Mouse (Mus musculus): ENCODE results near the gene Dapk3. TPM values are rescaled to one million over a fixed set of nuclear protein-coding genes. Genes with fewer than 3 reads are reported as not detected.

Dapk3 gene
- total RNA-seq (2014; rRNA removed) (56.7 and 88.8 TPM in 2 replicates), polyA plus RNA-seq (2015; fragmentation: Nextera tagmentation; extraction: Ambion mirVana) (59.1 and 60.9 TPM in 2 replicates)

DNA sequence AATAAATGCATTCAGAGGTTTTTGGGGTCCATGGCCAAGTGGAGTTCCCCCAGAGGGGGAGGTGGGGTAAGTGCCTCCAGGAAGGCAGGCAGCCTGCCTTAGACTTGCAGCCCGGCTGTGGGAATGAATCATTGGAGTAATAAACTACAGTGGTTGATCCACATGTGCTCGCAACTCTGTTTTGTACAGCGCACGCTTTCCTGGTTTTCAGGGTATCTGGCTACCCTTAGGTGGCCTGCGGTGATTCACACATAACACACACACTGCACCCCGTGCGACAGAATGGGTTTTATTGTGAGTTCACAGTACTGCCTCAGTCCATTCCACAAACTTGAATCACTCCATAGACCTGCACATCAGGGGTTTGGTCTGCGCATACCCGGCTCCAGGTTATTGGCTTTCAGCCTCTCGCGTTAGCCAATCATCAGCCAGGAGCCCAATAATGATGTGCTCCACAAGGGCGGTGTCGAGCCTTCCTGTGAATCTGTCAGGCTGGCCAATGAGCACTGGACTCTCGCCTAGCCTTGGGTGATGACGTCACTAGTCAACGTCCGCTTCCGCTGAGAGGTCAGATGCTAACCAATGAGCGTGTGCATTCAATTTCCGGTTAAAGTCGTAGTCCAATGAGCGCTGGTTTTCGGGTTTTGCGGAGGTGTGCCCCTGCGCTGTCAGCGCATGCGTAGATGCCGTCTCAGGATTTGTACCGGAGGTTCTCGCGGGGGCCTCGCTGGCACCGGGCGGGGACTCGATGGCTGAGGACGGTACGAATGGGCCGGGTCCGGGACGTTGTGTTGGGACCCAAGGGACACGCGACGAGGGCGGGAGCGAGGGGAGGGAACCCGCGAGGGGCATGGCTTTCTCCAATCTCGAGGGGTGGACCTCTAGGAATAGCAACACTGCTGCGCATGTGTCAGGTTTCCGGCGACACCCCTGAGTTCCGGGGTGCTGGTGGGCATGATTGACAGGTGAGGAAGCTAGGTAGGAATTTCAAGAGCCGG is at the start of gene Dapk3:
Dapk3 (plus strand) TSS at position 670 of the 998 bp plus-strand sequence.
- no peaks in the 10 kb centered on the region for H3K9me3 ChIP-seq (ENCODE audit: low read length)
- H3K4me3 ChIP-seq (ENCODE audit: low read depth, low read length), result peak within 1 kb of the TSS; percentile 56
- peak; percentile 12; the same call in 1 of the 2 replicates for TF ChIP-seq CTCF (IDR thresholded peaks at IDR 0.05)
- DNase-seq (ENCODE audit: low spot score) (peak; percentile 100), ATAC-seq (ENCODE audit: low FRiP score) (peak; percentile 94)
- 5% methylated on average over 53 of the region's 53 CpGs for WGBS
- peak within 1 kb of the TSS; percentile 88 for H3K27ac ChIP-seq (ENCODE audit: low read depth, low read length)
- peak within 1 kb of the TSS; percentile 71 for H3K9ac ChIP-seq (replicated peaks; ENCODE audit: low read length, poor library complexity, severe bottlenecking)
- peaks cover 3% of the 10 kb centered on the region; the same call in 1 of the 2 replicates for H3K4me1 ChIP-seq (ENCODE audit: insufficient read depth, low read length)
- peak within 1 kb of the TSS; percentile 54 for H3K4me2 ChIP-seq (ENCODE audit: low read depth, low read length, poor library complexity, severe bottlenecking)
- peaks cover 50% of the 10 kb centered on the region for H3K36me3 ChIP-seq (ENCODE audit: insufficient read depth, low read length)
- H3K27me3 ChIP-seq (ENCODE audit: insufficient read depth, low read length), result no peaks in the 10 kb centered on the region

DNA sequence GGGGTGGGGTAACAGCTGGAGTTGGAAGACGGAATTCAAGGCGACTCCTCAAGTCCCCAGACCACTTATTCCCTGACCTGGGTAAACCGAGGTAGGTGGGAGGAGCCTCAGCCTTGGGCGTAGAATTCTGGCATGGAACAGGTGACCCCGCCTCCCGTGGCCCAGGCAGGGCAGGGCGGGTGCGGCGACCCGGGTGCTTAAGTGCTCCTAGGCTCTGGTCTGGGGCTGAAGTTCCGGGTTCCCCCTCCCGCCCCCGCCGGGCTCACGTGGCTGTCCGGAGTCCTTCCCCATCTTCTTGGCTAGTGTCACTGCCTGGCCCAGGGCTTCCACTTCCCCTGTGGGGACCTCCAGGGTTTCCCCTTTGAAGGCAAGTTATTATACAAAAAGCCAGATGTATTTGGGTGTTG is 48.6 kb upstream of the Dapk3 start:
- ATAC-seq (ENCODE audit: low FRiP score), result no peak
- H3K9ac ChIP-seq (replicated peaks; ENCODE audit: low read length, poor library complexity, severe bottlenecking), result no peak overlapping the region
- no peak overlapping the region for H3K4me2 ChIP-seq (ENCODE audit: low read depth, low read length, poor library complexity, severe bottlenecking)
- no peak overlapping the region for H3K4me3 ChIP-seq (ENCODE audit: low read depth, low read length)
- no peak for TF ChIP-seq CTCF (IDR thresholded peaks at IDR 0.05)
- no peak overlapping the region for H3K27ac ChIP-seq (ENCODE audit: low read depth, low read length)
- H3K27me3 ChIP-seq (ENCODE audit: insufficient read depth, low read length), result peaks cover 13% of the 10 kb centered on the region
- no peaks in the 10 kb centered on the region for H3K9me3 ChIP-seq (ENCODE audit: low read length)
- H3K36me3 ChIP-seq (ENCODE audit: insufficient read depth, low read length), result no peaks in the 10 kb centered on the region
- 0 out of 2 replicates have a peak, but pooled peaks cover 6% of the 10 kb centered on the region for H3K4me1 ChIP-seq (ENCODE audit: insufficient read depth, low read length)
- under 1% methylated on average over 16 of the region's 16 CpGs for WGBS
- no peak for DNase-seq (ENCODE audit: low spot score)

- TF ChIP-seq CTCF (IDR thresholded peaks at IDR 0.05), result no peak
- 1% methylated on average over 39 of the region's 41 CpGs for WGBS
- ATAC-seq (ENCODE audit: low FRiP score), result no peak
Observed at GRCm38 (mm10) chr10:81134966-81135681, 47.7 kb upstream of the Dapk3 start, which contains the start of gene Zbtb7a. Zbtb7a (plus strand) TSS chr10:81135220.

DNA sequence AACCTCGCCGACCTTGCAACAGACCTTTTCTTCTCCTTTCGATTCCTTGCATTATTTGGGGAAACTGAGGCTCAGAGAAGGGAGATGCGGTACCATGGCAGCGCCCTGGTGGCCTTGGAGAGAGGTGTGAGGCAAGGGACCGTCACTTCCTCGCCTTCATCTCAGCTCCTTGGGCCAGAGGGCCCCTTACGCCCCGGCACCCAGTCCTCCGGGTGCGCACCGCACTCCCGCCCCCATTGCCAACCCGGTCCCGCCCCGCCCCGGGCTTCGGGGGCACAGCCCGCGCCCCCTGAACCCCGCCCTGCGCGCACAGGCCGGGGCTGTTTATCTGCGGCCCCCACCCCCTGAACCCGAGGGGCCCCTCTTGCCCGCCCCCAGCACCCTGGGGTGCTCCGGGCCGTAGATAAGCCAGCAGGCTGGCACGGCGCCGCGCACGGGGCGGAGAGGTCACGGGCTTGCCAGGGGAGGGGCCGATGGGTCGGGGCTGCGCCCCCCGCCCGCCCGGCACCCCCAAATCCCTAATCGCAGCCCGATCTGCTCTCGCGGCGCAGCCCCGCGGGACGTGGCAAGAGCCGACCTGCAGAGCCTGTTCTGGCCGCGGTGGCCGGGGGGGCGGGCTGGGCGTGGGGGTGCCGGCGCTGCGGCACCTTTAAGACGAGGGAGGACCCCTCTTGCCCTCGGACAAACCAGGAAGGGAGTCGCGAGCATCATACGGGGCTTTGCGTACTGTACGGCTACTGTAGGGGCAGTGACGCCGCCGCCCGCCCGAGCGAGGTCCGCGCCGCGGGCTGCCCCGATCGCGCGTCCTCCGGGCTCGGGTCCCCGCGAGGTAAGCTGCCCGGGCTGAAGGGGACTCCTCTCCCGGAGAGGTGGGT is 46.7 kb upstream of the Dapk3 start:
- H3K36me3 ChIP-seq (ENCODE audit: insufficient read depth, low read length), result no peaks in the 10 kb centered on the region
- no peaks in the 10 kb centered on the region for H3K9me3 ChIP-seq (ENCODE audit: low read length)
- H3K4me2 ChIP-seq (ENCODE audit: low read depth, low read length, poor library complexity, severe bottlenecking), result peak overlapping the region; percentile 100
- peak overlapping the region; percentile 92 for H3K27ac ChIP-seq (ENCODE audit: low read depth, low read length)
- peaks cover 13% of the 10 kb centered on the region for H3K27me3 ChIP-seq (ENCODE audit: insufficient read depth, low read length)
- peaks cover 8% of the 10 kb centered on the region; the same call in 1 of the 2 replicates for H3K4me1 ChIP-seq (ENCODE audit: insufficient read depth, low read length)
- peak; percentile 84 for DNase-seq (ENCODE audit: low spot score)
- peak overlapping the region; percentile 92 for H3K4me3 ChIP-seq (ENCODE audit: low read depth, low read length)
- no peak; the same call in 1 of the 2 replicates for TF ChIP-seq CTCF (IDR thresholded peaks at IDR 0.05)
- H3K9ac ChIP-seq (replicated peaks; ENCODE audit: low read length, poor library complexity, severe bottlenecking), result peak overlapping the region; percentile 97
- WGBS, result under 1% methylated on average over 66 of the region's 86 CpGs
- peak; percentile 9; the same call in 1 of the 2 replicates for ATAC-seq (ENCODE audit: low FRiP score)

More at GRCm38 (mm10) chr10:81134966-81135681, 47.7 kb upstream of the Dapk3 start, which contains the start of gene Zbtb7a:
- Histone ChIP-seq H3K27ac (ENCODE audit: low read depth, low read length) (peak within 1 kb of the TSS; percentile 92), H3K9ac (replicated peaks; ENCODE audit: low read length, poor library complexity, severe bottlenecking) (peak within 1 kb of the TSS; percentile 97), H3K36me3 (ENCODE audit: insufficient read depth, low read length) (no peaks in the 10 kb centered on the region), H3K9me3 (ENCODE audit: low read length) (no peaks in the 10 kb centered on the region), H3K4me3 (ENCODE audit: low read depth, low read length) (peak within 1 kb of the TSS; percentile 92), H3K4me1 (ENCODE audit: insufficient read depth, low read length) (0 out of 2 replicates have a peak, but pooled peaks cover 5% of the 10 kb centered on the region), H3K27me3 (ENCODE audit: insufficient read depth, low read length) (peaks cover 13% of the 10 kb centered on the region), H3K4me2 (ENCODE audit: low read depth, low read length, poor library complexity, severe bottlenecking) (peak within 1 kb of the TSS; percentile 100)
- no peak for DNase-seq (ENCODE audit: low spot score)

DNA sequence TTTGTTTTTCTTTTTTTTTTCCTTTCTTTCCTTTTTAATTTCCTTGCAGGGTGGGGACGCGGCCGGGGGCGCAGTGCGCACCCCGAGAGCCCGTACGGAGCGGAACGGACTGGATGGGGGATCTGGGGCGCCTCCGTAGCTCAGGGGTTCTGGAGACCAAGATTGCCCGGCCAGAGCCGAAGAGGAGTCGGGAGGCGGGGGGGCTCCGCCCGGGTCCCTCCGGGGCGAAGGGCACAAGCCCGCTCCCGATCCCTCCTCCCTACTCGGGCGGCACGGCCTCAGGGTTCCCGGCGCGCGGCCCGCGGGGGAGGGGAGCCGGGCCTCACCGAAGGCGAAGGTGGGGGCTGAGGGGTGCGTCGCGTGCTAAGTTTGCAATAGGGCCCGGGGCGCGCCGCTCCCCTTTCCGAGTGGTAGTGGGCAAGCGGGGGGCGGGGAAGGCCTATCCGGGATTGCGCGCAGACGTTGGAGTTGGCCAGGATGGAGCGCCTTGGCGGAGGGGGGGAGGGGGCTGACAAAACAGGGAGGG is 46.0 kb upstream of the Dapk3 start:
- Histone ChIP-seq H3K27me3 (ENCODE audit: insufficient read depth, low read length) (peaks cover 13% of the 10 kb centered on the region), H3K4me1 (ENCODE audit: insufficient read depth, low read length) (peaks cover 8% of the 10 kb centered on the region; the same call in 1 of the 2 replicates), H3K4me3 (ENCODE audit: low read depth, low read length) (peak overlapping the region; percentile 92), H3K27ac (ENCODE audit: low read depth, low read length) (peak overlapping the region; percentile 92), H3K9me3 (ENCODE audit: low read length) (no peaks in the 10 kb centered on the region), H3K4me2 (ENCODE audit: low read depth, low read length, poor library complexity, severe bottlenecking) (peak overlapping the region; percentile 100), H3K36me3 (ENCODE audit: insufficient read depth, low read length) (no peaks in the 10 kb centered on the region), H3K9ac (replicated peaks; ENCODE audit: low read length, poor library complexity, severe bottlenecking) (peak overlapping the region; percentile 97)
- DNase-seq (ENCODE audit: low spot score) (no peak), ATAC-seq (ENCODE audit: low FRiP score) (peak; percentile 31)
- whole genome bisulfite sequencing, result 1% methylated on average over 38 of the region's 50 CpGs
- TF ChIP-seq CTCF (IDR thresholded peaks at IDR 0.05), result no peak

All from midbrain, postnatal 0 days (tissue).